Mouse (Mus musculus) midbrain, embryonic 12.5 days (tissue): ENCODE measurements around the gene Fen1. TPM values are rescaled to one million over a fixed set of nuclear protein-coding genes. Genes with fewer than 3 reads are reported as not detected.

Experiments
- ATAC-seq: fragments of 200-750 bp; cut with Nextera tagmentation; 2 replicates; pipeline ENCODE4 v1.8.0; 2017; ENCODE audit warnings: low read depth, moderate TSS enrichment, moderate library complexity; ENCODE audit not compliant: low FRiP score
- H3K27ac ChIP-seq: fragments of 300-500 bp; sonication (generic); replicated peaks from 2 replicates; pipeline ENCODE4 v1.5.1; 2016; ENCODE audit warnings: mild to moderate bottlenecking
- H3K27me3 ChIP-seq: fragments of 300-500 bp; sonication (generic); 2 replicates; pipeline ENCODE4 v1.6.1; 2016; ENCODE audit warnings: mild to moderate bottlenecking
- H3K36me3 ChIP-seq: fragments of 300-500 bp; sonication (generic); 2 replicates; pipeline ENCODE4 v1.6.1; 2016
- H3K4me1 ChIP-seq: fragments of 300-500 bp; sonication (generic); 2 replicates; pipeline ENCODE4 v1.6.1; 2016
- H3K4me2 ChIP-seq: fragments of 300-500 bp; sonication (generic); replicated peaks from 2 replicates; pipeline ENCODE4 v1.6.1; 2016; ENCODE audit warnings: mild to moderate bottlenecking, moderate library complexity
- H3K4me3 ChIP-seq: fragments of 300-500 bp; sonication (generic); 2 replicates; pipeline ENCODE4 v1.5.1; 2016; ENCODE audit warnings: mild to moderate bottlenecking
- H3K9ac ChIP-seq: fragments of 300-500 bp; sonication (generic); replicated peaks from 2 replicates; pipeline ENCODE4 v1.6.1; 2016; ENCODE audit warnings: mild to moderate bottlenecking, moderate library complexity
- H3K9me3 ChIP-seq: fragments of 300-500 bp; sonication (generic); 2 replicates; pipeline ENCODE4 v1.6.1; 2016; ENCODE audit warnings: mild to moderate bottlenecking
- WGBS: fragments of 180-500 bp; shearing (Covaris S2); methylation state at CpG from one replicate; pipeline ENCODE4 v1.1.7; 2016; 5-methylcytosine and 5-hydroxymethylcytosine counted together
- microRNA-seq: library from miRNA; unstranded; fragments of <30 nt; microRNA quantifications from one replicate; pipeline ENCODE4, GENCODE M21; 2017
- polyA plus RNA-seq: library from polyadenylated mRNA; unstranded; fragments of >200 nt; fragmentation: Nextera tagmentation; extraction: Ambion mirVana; gene quantifications from 2 replicates; pipeline ENCODE4 v1.2.1, GENCODE M21; 2016

Fen1 gene
- polyA plus RNA-seq, 1 experiment from 2014 or later: 98.9 TPM

GRCm38 (mm10) chr19:10157725-10158124 is 46.2 kb downstream of the Fen1 start:
- Histone ChIP-seq H3K4me2 (no peak overlapping the region), H3K4me3 (no peak overlapping the region), H3K9me3 (no peaks in the 10 kb centered on the region), H3K27me3 (no peaks in the 10 kb centered on the region), H3K4me1 (no peaks in the 10 kb centered on the region), H3K9ac (no peak overlapping the region), H3K36me3 (no peaks in the 10 kb centered on the region), H3K27ac (no peak overlapping the region)
- ATAC-seq: no peak
- 69% methylated on average over 2 of the region's 2 CpGs for WGBS

- Histone ChIP-seq H3K9ac (no peak overlapping the region), H3K27ac (no peak overlapping the region), H3K4me2 (no peak overlapping the region), H3K36me3 (no peaks in the 10 kb centered on the region), H3K9me3 (no peaks in the 10 kb centered on the region), H3K27me3 (no peaks in the 10 kb centered on the region), H3K4me3 (no peak overlapping the region), H3K4me1 (no peaks in the 10 kb centered on the region)
- no peak for ATAC-seq
- 71% methylated on average over 3 of the region's 3 CpGs for WGBS
Measured at GRCm38 (mm10) chr19:10149189-10149588, 54.8 kb downstream of the Fen1 start.

Small RNAs within 50 kb of the gene (microRNA-seq; reads per million reads assigned to microRNA genes)
- gene Mir6993: 1.6 reads per million

Other genes starting within 250 kb of the Fen1 start
- 1,351 and 1,421 TPM in 2 replicates for gene Fth1, start 223.6 kb downstream of the Fen1 start, polyA plus RNA-seq
- 1.1 TPM in 2 replicates for gene Best1, start 202.5 kb downstream of the Fen1 start, polyA plus RNA-seq
- gene Rab3il1, start 202.5 kb downstream of the Fen1 start, polyA plus RNA-seq: 28.2 and 34.2 TPM in 2 replicates
- 9.6 and 10.7 TPM in 2 replicates for gene Fads3, start 162.6 kb downstream of the Fen1 start, polyA plus RNA-seq
- 220 and 225 TPM in 2 replicates for gene Fads2, start 102.4 kb downstream of the Fen1 start, polyA plus RNA-seq
- 192 and 201 TPM in 2 replicates for gene Fads1, start 21.3 kb downstream of the Fen1 start, polyA plus RNA-seq
- gene Tmem258, start 155 bp downstream of the Fen1 start, polyA plus RNA-seq: 298 and 313 TPM in 2 replicates
- 1.1 and 1.5 TPM in 2 replicates for gene Myrf, start 36.6 kb upstream of the Fen1 start, polyA plus RNA-seq
- gene Dagla, start 100.7 kb upstream of the Fen1 start, polyA plus RNA-seq: 4.2 and 4.4 TPM in 2 replicates
- 3.9 and 4.4 TPM in 2 replicates for gene Syt7, start 184.9 kb upstream of the Fen1 start, polyA plus RNA-seq